Mouse (Mus musculus): ENCODE data around the gene Pigm.
A peak's percentile ranks its signal among the peaks of the same experiment; 100 is the strongest.

The Pigm gene

DNA sequence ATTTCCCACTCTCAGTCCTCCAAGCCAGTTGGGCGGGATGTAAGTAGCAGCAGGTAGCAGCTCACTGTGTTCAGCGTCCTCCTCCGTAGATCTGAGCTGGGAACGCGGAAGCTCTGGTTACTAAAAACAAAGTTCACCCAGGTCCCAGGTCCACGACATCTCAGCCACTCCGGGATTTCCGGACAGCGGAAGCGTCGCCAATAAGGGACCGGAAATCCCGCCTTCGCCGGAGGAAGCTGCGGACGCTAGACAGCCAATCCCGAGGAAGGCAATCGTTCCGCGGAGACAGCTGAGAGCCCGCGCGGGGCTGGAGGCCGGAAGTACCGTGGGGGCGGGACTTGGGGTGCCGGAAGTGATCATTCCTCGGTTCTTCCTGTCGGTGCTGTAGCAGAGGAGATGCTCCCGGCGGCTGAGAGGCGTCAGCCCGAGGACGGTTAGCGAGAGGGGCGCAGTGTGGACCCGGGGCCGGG, at the start of gene Pigm:
TSS of gene Pigm (plus strand) at position 349 of the 470 bp plus-strand sequence.
- DNase-seq (ENCODE audit: low spot score in 2 of 2), result peak; percentile 89 to 97

DNA sequence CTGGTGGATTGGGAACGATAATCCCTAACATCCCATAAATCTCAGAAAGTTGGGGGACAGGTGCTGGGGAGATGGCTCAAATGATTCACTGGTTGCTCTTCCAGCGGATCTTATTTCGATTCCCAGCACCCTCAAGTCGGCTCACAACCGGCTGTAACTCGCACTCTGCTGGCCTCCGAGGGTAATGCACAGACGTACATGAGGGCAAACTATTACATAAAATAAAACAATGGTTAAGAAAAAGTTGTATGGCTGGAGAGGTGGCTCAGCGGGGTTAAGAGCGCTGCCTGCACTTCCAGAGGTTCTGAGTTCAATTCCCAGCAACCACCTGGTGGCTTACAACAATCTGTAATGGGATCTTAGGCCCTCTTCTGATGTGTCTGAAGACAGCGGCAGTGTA, 49.7 kb upstream of the Pigm start:
- no peak for DNase-seq (ENCODE audit: low spot score in 2 of 2)

DNA sequence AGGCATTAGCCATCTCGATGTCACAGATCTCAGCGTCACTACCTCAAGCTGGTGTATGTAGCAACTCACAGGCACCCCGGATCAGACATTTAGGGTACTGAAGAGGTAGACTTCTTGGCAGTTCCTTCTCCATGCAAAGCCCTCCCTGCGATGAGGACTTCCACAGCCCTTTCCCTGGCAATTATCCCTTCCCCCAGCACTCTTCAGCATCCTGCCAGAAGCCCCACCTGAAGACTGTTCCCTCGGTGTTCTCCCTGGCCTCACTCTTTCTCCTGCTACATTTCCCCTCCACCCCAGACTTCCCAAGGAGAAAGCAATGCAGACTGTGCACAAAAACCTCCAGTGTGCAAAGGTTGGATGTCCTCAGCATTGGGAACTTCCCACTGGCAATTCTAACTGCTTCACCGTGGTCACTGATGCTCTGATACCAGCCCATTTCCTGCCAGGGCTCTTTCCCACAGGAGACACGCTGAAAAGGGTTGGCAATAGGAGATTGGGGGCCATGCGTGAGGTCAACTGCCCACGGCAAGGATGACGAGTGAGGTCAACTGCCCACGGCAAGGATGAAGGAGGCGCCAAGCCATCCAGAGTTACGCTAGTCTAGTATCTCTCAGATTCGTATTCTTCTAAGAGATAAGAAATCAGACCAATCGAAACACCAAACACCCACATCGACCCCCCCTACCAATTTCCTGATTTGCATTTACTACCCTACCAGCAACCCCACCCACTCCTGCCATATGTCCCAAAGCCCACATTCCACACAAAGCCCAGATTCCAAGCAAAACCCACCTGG, 48.9 kb upstream of the Pigm start:
- no peak for DNase-seq (ENCODE audit: low spot score in 2 of 2)

DNA sequence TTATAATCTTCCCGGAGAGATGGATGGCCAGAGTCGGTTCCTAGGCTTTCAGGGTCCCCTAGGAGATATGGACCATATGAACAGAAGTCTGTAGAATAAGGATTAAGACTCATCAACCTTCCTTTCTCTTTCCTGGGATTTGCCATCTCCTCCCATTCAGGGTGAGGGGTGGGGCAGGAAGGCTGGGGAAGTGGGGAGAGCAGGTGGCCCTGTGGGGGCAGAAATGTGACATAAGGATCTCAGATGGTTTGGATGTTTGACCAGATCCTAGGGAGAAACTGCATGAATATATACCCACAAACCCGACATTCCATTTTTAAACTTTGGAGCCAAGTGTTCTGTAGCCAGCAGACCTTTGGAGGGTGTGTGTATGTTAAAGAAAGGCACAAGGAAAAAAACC, 48.3 kb upstream of the Pigm start:
- DNase-seq (ENCODE audit: low spot score in 2 of 2), result no peak

DNA sequence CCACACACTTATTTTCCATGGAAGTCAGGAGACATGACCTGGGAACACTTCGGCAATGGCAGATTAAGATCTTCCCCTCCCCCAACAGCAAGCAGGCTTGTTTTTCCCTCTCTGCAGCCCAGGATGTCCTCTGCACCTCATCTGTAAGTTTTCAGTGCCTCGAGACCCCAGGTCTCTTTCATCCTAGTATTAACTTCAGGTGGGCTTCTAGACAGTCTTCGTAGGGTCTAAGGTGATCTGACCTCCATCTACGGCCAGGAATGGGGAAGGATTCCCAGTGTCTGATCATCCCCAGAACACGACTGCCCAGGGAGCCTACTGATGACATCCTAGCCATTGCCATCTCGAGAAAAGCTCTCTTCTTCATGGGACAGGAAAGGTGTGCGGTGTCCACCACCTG, 47.9 kb upstream of the Pigm start:
- no peak for DNase-seq (ENCODE audit: low spot score in 2 of 2)

DNA sequence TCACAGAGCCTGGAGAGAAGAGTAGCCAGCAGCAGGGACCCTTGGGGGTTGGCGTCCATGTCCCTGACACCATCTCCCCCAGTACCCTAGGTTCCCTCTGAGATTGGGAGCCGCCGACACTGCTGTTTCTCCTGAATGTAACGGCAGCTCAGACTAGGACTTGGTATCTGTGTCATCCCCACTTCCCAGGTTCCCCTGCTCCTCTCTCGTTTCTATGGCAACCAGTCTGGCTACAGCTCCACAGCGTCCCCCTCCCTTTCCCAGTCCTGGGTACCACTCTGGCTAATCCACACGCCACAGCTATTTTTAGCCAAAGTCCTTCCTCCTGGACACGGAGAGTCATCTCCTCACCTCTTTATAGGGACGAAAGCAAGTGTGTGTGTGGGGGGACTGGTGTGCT, 47.2 kb upstream of the Pigm start, which contains the start of gene Kcnj9:
TSS of gene Kcnj9 (minus strand) at position 188 of the 400 bp plus-strand sequence.
- peak in 1 of 2 experiments; percentile 57 for DNase-seq (ENCODE audit: low spot score in 2 of 2)

DNA sequence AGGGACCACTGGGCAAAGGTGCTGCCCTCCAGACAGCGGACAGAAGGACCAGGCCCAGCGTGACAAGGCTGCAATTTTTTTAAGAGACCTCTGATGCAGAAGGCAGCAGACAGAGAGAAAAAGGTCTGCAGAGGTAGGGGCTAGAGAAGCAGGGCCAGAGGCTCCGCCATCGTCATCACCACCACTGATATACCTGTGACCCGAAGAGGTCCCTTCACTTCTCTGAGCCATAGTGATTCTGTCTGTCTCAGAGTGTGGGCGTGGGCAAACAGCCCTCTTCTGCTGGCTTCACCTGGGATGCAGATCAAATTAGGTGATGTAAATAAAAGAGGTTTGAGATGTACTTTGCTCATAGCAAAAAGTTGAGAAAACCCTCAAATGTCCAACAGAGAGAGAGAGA, 46.7 kb upstream of the Pigm start:
- DNase-seq (ENCODE audit: low spot score in 2 of 2), result no peak

DNA sequence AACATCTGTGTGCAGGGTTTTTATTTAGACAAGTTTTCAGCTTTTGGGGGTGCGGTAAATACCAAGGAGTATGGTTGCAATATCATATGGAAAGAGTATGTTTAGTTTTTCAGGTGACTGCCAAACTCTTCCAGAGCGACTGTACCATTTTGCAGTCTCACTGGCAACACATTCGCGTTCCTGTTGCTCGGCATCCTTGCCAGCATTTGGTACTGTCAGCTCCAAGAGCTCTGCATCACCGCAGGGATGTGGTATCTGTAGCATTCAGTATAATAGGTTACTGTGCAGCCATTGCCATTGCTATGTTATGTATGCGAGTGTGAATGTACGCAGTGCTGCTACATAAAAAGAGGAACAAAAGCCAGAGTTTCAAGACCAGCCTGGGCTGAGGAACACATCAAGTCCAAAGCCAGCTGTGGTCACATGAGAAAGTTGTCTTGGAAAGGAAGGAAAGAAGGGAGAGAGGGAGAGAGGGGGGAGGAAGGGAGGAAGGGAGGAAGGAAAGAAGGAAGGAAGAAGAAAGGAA, 44.9 kb upstream of the Pigm start:
- DNase-seq (ENCODE audit: low spot score in 2 of 2), result no peak

DNA sequence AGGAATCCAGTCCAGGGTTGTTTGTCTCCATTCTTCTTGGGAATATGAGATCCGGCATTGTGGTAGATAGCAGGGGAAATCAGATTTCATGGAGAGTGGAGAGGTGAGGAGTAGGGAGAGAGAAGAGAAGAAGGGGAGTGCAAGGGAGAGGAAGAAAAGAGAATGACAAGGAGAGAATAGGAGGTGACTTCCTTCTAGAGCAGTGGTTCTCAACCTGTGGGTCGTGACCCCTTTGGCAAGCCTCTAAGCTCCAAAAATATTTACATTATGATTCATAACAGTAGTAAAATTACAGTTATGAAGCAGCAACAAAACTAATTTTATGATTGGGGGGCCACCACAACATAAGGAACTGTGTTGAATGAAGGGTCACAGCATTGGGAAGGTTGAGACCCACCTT, 43.4 kb upstream of the Pigm start:
- no peak for DNase-seq (ENCODE audit: low spot score in 2 of 2)

DNA sequence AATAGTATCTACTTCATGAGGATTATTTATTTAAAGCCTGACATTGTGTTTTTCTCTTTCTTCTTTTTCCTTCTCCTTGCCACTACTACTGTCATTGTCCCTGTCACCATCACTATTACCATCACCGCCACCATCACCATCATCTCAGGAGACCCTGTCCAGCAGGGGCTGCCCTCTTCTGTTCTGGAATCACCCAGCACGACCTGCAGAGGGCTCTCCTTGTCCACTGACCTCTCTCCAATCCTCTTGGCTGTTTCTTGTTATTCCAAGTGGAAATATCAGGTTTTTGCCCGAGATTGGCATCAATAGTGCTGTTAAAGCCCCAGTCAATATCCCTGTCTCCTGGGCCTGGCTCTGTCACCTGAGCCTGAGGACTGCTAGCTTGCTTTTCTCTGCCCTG, 42.8 kb upstream of the Pigm start:
- no peak for DNase-seq (ENCODE audit: low spot score in 2 of 2)

DNA sequence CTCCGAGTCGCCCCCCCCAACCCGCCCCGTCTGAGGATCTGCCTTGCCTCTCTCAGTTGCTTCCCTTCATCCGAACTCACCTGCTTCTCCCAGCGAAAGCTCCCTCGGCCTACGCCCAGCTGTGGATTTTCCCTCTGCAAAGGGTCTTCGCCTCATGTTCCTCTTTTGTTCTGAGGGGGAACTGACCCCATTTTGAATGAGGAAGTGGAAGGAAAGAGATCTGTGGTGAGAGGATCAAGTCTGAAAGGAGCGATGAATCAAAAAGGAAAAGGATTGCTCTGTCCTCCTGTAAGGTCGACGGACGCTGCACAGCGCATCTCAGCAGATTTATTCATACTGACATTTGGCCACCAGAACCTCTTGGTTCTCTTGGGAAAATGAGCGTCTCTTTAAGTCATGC, 40.5 kb upstream of the Pigm start:
- DNase-seq (ENCODE audit: low spot score in 2 of 2), result no peak

DNA sequence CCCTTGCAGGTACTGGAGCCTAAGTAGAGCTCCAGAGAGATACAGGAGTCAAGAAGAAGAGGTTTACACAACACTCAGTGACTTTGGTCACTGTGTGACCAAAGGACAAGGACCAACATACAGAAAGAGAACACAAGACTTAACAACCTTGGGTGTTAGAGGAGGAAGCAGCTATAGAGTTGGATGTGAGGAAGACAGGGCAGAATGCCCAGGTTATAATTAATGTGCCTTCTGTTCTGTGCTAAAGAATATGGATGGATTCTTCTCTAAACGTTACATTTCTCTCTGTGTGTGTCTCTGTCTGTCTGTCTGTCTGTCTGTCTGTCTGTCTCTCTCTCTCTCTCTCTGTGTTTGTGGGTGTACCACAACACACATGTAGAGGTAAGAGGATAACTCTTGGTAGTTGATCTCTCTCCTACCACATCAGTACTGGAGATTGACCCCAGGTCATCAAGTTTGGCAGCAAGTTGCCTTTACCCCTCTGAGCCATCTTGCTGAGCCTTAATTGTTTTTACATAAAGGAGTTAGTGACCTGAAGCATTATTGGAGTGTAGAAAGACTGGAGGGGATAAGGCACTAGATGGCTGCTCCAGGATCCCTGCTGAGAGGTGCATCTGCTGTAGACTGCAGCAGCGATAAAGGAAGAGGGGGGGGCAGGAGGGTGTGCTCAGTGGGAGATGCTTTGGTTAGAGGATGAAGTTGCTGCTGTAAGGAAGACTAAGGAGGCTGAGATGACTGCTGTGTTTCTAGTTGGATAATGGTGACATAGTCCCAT, 38.7 kb upstream of the Pigm start:
- no peak for DNase-seq (ENCODE audit: low spot score in 2 of 2)

DNA sequence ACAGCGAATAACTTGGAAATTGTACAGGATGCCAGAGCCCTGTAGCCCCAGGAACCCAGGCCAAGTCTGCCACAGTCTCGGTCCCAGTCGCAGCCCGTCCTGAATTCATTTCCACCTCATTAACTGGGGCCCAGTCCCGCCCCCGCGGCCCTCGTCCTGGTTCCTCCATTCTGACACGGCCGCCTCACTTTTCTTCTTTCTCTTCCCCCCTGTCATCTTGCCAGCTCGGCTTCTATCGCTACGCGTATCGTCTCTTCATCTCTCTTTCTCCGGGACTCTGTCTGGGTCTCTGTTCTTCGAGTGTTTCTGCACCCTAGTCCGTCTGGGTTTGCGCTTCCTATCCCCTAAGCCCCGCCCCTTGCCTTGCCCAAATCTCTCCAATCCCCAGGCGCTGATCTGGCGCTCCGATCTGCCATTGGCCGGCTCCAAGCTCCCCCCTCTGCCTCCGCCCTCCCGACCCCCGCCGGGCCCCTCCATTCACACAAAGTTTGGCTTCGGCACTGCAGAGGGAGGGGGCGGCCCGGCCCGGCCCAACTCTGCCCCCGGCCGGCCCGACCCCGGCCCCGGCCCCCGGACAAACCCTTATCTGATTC, 35.5 kb upstream of the Pigm start, which contains the start of gene Kcnj10:
TSS of gene Kcnj10 (plus strand) at position 482 of the 593 bp plus-strand sequence.
- DNase-seq (ENCODE audit: low spot score in 2 of 2), result peak; percentile 47 to 76

DNA sequence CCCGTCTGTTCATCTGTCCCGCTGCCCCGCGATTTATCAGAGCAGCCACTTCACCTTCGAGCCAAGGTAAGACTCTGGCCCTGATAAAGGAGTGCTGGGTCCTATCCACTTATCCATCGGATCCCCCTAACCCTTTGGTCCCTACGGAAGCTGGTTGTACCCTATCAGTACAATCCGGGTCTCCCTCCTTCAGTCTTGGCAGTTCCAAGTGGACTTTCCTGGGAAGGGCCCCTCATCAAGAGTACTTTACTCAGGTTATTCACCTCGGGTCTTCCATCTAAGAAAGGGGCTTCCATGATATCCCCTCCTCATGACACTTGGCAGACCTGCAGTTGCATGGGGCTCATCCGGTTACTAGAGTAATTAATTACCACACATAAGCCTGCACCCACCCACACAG, 35.0 kb upstream of the Pigm start:
- DNase-seq (ENCODE audit: low spot score in 2 of 2), result no peak

DNA sequence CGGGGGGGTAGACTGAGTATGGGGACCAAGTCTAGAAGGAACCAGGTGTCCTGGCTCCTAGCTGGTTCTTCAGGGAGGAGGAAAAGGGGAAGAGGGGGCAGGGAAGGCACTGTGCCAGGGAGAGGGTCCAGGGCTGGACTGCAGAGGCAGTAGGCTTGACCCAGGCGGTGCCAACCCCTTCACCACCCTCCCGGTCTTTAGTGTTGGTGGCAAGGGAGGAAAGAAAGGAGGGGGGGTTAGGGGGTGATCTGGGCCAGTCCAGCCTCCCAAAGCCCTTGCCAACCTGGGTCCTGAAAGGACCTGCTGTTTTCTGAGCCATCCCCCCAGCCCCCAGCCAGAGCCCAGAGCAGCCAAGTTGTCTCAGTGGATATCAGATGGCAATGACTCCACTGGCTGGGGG, 33.6 kb upstream of the Pigm start:
- no peak for DNase-seq (ENCODE audit: low spot score in 2 of 2)

DNA sequence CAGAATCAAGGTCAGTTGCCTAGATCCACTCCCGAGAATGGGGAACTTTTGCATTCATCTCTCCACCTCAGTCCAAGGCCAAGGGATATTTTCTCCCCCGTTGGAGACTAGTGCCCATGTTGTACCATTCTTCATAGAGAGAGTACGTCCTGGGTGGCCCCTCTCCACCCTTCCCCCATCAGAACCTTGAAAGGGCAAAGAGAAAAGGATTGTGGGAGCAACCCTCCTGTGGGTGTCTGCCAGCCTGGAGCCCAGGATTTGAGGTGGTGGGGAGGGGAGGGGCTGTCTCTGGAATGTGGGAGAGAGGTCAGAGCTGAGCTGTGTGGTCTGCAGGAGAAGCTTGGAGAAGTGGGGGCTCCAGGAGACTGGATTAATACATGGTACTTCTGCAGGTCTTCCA, 32.4 kb upstream of the Pigm start:
- DNase-seq (ENCODE audit: low spot score in 2 of 2), result no peak

DNA sequence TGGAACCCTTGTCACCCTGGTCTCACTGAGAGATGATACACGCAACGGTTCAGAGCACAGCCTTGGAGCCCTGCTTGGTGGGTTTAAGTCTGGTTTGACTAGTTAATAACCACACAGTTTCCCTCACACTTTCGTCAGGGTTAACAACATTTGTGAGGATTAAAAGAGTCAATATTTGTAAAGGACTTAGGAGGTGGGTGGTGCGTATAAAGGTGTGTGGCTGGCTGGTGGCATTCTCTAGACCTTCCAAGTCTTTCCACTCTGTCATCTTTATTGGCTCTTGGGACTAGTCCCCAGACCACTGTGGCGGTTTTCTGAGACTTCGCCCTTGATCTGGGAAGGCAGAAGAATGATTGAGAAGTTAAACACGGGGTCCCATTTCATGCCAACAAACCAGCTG, 31.5 kb upstream of the Pigm start:
- no peak for DNase-seq (ENCODE audit: low spot score in 2 of 2)

DNA sequence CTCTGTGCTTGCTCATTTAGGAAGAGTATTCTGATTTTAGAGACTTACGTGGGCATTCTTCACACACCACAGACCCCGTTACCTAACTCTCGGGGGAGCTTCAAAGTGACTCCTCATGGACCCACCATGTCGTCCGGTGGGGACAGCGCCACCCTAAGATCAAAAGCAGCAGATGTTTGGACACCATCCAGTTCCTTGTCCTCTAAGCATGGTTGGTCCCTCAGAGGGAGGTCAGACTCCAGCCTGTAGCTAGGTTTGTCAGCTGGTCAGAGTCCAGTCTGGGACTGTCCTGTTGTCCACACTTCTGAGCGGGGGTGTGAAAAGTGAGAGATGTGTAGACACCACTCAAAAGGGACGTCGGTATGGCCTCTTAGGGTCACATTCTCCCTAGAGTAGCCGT, 29.6 kb upstream of the Pigm start:
- no peak for DNase-seq (ENCODE audit: low spot score in 2 of 2)

DNA sequence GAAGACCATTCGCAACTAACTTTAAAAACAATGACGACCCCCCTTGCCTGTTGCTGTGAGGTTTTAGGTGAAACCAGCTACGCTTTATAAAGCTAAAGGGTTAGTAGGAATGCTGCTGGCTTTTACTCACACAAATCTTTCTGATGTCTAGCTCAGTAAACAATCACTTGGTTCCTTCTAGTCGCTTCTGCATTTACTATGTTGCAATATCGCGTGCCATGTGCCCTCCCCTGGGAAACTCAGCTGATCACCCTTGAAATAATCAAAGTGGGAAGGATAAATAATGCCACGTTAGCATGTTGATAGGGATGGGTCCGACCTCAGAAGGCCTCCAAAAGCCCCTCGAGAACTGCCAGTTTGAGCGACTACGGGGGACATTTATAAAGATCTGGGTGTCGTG, 29.0 kb upstream of the Pigm start:
- no peak for DNase-seq (ENCODE audit: low spot score in 2 of 2)

DNA sequence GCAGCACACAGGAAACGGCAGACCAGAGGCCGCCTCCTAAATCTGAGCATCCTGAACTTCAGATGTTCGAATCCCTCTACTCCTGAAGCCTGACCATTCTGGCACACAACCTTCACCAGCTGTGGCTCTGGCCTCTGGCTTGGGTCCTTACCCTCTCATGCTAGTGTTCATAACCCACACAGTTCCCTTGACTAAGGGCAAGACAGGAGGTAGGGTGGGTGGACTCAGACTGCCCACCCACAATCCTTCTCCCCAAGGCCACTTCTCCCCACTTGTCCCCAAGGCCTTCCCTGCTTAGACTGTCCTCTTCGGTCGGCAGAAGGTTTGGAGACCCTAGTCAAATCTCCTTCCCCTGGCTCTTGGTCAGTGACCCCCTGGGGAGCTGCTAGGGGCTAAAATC, 26.8 kb upstream of the Pigm start:
- no peak for DNase-seq (ENCODE audit: low spot score in 2 of 2)

DNA sequence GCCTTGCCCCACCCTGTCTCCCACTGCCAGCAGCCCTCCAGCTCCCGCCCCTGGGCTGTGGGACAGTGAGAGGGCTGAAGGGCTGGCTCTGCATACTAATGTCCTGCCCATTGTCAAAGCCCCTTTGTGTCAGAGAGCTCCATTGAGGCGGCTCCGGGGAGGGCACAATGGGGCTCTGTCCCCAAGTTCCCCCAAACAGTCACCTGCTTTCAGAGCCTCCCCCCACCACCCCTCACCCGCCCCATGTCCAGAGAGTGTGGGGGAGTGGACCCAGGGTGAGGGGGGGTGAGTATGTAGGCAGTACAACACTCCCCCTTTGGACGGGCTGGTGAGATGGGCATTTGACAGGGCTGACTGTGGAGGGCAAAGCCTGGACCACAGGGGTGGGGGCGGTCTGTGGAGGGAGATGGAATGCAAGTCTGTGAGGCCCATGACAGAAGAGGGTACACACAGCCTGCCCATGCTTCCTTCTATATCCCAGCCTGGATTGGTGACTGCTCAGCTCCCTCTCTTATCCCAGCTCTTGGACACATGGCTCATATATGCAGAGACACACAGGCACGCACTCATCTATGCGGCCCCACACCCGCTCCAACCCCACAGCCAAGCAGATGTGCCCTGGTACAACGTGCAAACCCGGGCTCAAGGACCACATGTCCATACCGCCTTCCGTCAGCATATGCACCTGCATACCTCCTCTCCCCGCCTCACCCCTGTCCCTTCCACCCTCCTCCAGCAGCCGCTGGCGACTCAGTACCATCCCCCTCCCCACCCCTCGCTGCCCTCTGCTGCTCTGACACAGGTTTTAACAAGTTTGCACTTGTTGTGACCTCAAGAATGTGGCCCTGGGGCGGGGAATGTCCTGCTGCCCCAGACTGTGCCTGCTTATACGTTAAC, 26.2 kb upstream of the Pigm start:
- DNase-seq (ENCODE audit: low spot score in 2 of 2), result peak in 1 of 2 experiments; percentile 47
